Mouse (Mus musculus): ENCODE data around the gene Sectm1b. TPM values are rescaled to one million over a fixed set of nuclear protein-coding genes. Genes with fewer than 3 reads are reported as not detected.
A peak's percentile ranks its signal among the peaks of the same experiment; 100 is the strongest.

Gene Sectm1b
- polyA plus RNA-seq, 1 experiment from 2014 or later: 166 TPM

DNA sequence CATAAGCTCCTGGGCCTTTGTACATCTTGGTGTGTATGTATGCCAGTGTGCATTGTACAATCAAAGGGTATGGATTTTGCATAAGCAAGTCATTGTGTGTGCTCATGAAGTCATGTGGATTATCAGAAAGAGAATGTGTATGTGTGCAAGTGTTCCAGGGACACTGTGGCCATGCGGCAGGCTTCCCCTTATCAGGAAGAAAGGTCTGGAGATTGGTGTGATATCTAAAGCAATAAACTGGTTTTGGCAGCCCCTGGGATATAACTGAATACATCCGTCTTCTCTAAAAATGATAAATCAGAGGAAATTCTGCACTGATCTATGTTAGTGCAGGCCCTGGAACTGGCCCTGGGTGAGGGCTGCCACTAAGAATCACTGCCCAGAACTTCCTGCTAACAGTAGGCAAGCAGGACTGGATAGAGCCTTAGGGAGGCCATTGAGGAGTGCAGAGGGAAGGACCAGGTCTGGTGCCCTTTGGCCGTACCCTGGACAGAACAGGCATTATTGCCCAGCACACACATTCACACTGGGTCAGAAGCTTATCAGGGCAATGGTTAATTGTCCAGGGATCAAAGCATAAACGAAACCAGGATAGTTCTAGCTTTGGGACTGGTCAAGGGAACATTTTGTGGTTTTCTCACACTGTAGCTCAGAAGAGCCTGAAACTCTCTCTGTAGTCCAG lies 37.9 kb upstream of the Sectm1b start:
- Histone ChIP-seq H3K9me3 (ENCODE audit: control insufficient read depth) (no peaks in the 10 kb centered on the region), H3K27ac (ENCODE audit: low read depth, low read length) (peak overlapping the region; percentile 89), H3K9ac (ENCODE audit: low read depth, low read length) (no peak overlapping the region), H3K4me3 (ENCODE audit: low read depth, low read length) (no peak overlapping the region), H3K4me2 (replicated peaks; ENCODE audit: low read depth) (peak overlapping the region; percentile 30; the same call in 1 of the 2 replicates), H3K4me1 (replicated peaks; ENCODE audit: control insufficient read depth, insufficient read depth, low read length) (0 out of 2 replicates have a peak, but pooled peaks cover 5% of the 10 kb centered on the region), H3K27me3 (replicated peaks; ENCODE audit: control insufficient read depth, insufficient read depth, low read length) (no peaks in the 10 kb centered on the region), H3K36me3 (ENCODE audit: control insufficient read depth, insufficient read depth) (no peaks in the 10 kb centered on the region)
- no peak for TF ChIP-seq CTCF (IDR thresholded peaks at IDR 0.05; ENCODE audit: low read depth)
- ATAC-seq: peak; percentile 48
- WGBS: 39% methylated on average over 4 of the region's 4 CpGs

GRCm38 (mm10) chr11:121100692-121101091 lies 37.3 kb upstream of the Sectm1b start:
- no peak overlapping the region for H3K4me3 ChIP-seq (ENCODE audit: low read depth, low read length)
- H3K4me2 ChIP-seq (replicated peaks; ENCODE audit: low read depth): peak overlapping the region; percentile 30; the same call in 1 of the 2 replicates
- peak; percentile 61 for ATAC-seq
- no peaks in the 10 kb centered on the region for H3K36me3 ChIP-seq (ENCODE audit: control insufficient read depth, insufficient read depth)
- peak overlapping the region; percentile 89 for H3K27ac ChIP-seq (ENCODE audit: low read depth, low read length)
- 0 out of 2 replicates have a peak, but pooled peaks cover 5% of the 10 kb centered on the region for H3K4me1 ChIP-seq (replicated peaks; ENCODE audit: control insufficient read depth, insufficient read depth, low read length)
- no peak for TF ChIP-seq CTCF (IDR thresholded peaks at IDR 0.05; ENCODE audit: low read depth)
- no peak overlapping the region for H3K9ac ChIP-seq (ENCODE audit: low read depth, low read length)
- 27% methylated on average over 7 of the region's 7 CpGs for WGBS
- no peaks in the 10 kb centered on the region for H3K27me3 ChIP-seq (replicated peaks; ENCODE audit: control insufficient read depth, insufficient read depth, low read length)
- no peaks in the 10 kb centered on the region for H3K9me3 ChIP-seq (ENCODE audit: control insufficient read depth)

GRCm38 (mm10) chr11:121099762-121100161 lies 36.4 kb upstream of the Sectm1b start:
- Histone ChIP-seq H3K27me3 (replicated peaks; ENCODE audit: control insufficient read depth, insufficient read depth, low read length) (no peaks in the 10 kb centered on the region), H3K4me3 (ENCODE audit: low read depth, low read length) (no peak overlapping the region), H3K36me3 (ENCODE audit: control insufficient read depth, insufficient read depth) (no peaks in the 10 kb centered on the region), H3K9ac (ENCODE audit: low read depth, low read length) (no peak overlapping the region), H3K4me1 (replicated peaks; ENCODE audit: control insufficient read depth, insufficient read depth, low read length) (0 out of 2 replicates have a peak, but pooled peaks cover 5% of the 10 kb centered on the region), H3K27ac (ENCODE audit: low read depth, low read length) (peak overlapping the region; percentile 89; the same call in 1 of the 2 replicates), H3K4me2 (replicated peaks; ENCODE audit: low read depth) (no peak overlapping the region), H3K9me3 (ENCODE audit: control insufficient read depth) (no peaks in the 10 kb centered on the region)
- no peak for TF ChIP-seq CTCF (IDR thresholded peaks at IDR 0.05; ENCODE audit: low read depth)
- 71% methylated on average over 7 of the region's 7 CpGs for WGBS
- no peak for ATAC-seq

DNA sequence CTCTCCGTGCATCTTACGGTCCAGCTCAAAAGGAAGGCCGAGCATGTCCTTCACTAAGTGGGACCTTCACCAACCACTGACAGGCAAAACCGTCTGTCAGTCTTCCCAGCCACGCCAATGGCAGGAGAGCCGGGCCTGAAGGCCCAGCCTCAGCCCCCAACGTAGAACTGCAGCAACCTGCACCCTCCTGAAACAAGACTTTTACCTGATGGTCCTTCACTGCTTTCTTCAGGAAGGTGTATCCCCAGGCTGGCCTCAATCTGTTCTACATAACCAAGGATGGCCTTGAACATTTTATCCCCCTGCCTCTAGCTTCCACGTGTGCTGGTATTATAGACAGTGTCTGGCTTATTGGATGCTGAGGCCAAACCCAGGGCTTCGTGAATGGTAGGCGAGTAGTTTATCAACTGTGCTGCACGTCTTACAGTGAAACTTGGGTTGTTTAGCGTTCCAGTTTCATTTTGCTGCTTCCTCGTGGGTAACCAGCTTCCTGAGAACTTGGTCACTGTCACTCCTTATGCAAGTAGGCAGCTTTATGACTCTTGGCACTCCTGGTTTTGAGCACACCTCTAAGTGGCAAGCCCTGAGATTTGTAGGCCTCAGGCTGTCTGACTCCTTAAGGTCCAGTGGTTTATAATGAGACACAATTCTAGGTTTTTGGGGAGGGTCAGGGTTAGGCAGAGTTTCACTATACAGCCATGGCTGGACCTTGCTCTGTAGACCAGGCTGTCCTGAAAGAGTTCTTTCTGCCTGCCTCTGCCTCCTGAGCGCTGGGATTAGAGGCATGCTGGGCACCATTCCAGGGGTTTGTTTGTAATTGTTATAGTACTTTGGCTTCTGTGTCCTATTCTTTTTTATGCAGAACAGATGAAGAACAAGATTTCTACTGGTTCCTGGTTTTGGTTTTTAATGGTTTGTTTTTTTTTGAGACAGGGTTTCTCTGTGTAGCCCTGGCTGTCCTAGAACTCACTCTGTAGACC lies 29.5 kb upstream of the Sectm1b start:
- Histone ChIP-seq H3K36me3 (ENCODE audit: control insufficient read depth, insufficient read depth) (no peaks in the 10 kb centered on the region), H3K9me3 (ENCODE audit: control insufficient read depth) (no peaks in the 10 kb centered on the region), H3K4me1 (replicated peaks; ENCODE audit: control insufficient read depth, insufficient read depth, low read length) (no peaks in the 10 kb centered on the region), H3K27me3 (replicated peaks; ENCODE audit: control insufficient read depth, insufficient read depth, low read length) (no peaks in the 10 kb centered on the region), H3K4me3 (ENCODE audit: low read depth, low read length) (no peak overlapping the region), H3K27ac (ENCODE audit: low read depth, low read length) (0 out of 2 replicates have a peak overlapping the region, but pooled peaks have one; percentile 5), H3K4me2 (replicated peaks; ENCODE audit: low read depth) (no peak overlapping the region), H3K9ac (ENCODE audit: low read depth, low read length) (no peak overlapping the region)
- WGBS: 65% methylated on average over 14 of the region's 14 CpGs
- ATAC-seq: no peak
- TF ChIP-seq CTCF (IDR thresholded peaks at IDR 0.05; ENCODE audit: low read depth): no peak

GRCm38 (mm10) chr11:121090943-121091342 lies 27.6 kb upstream of the Sectm1b start:
- Histone ChIP-seq H3K9me3 (ENCODE audit: control insufficient read depth) (no peaks in the 10 kb centered on the region), H3K4me1 (replicated peaks; ENCODE audit: control insufficient read depth, insufficient read depth, low read length) (no peaks in the 10 kb centered on the region; the same call in 1 of the 2 replicates), H3K4me2 (replicated peaks; ENCODE audit: low read depth) (no peak overlapping the region), H3K27ac (ENCODE audit: low read depth, low read length) (peak overlapping the region; percentile 74; the same call in 1 of the 2 replicates), H3K27me3 (replicated peaks; ENCODE audit: control insufficient read depth, insufficient read depth, low read length) (no peaks in the 10 kb centered on the region), H3K36me3 (ENCODE audit: control insufficient read depth, insufficient read depth) (no peaks in the 10 kb centered on the region), H3K9ac (ENCODE audit: low read depth, low read length) (no peak overlapping the region), H3K4me3 (ENCODE audit: low read depth, low read length) (no peak overlapping the region)
- no peak for TF ChIP-seq CTCF (IDR thresholded peaks at IDR 0.05; ENCODE audit: low read depth)
- ATAC-seq: peak; percentile 12; the same call in 1 of the 2 replicates
- 26% methylated on average over 4 of the region's 4 CpGs for WGBS

Measured in intestine, postnatal 0 days (tissue).